Mouse (Mus musculus) spleen, adult 2 months (tissue): Measurements from ENCODE around the gene Mettl1. TPM values are rescaled to one million over a fixed set of nuclear protein-coding genes. Genes with fewer than 3 reads are reported as not detected.
"Not testable (repeated sequence)": the region's sequence is repeated elsewhere in the genome, so short reads cannot be mapped to it uniquely, and the experiment has no call there.

Experiments
- DNase-seq, 2 experiments: peaks; one replicate each; pipeline versions ENCODE4 v3.0.0 to v3.0.0-alpha.2; 2012 to 2021; ENCODE audit warnings: low spot score in 2 of 2, low read depth in 1 of 2
- H3K27ac ChIP-seq: fragments of 200-500 bp; 2 replicates; pipeline ENCODE4 v1.5.1; 2012; ENCODE audit warnings: low read length, inconsistent platforms; ENCODE audit not compliant: insufficient read depth
- H3K27me3 ChIP-seq: fragments of 200-500 bp; 2 replicates; pipeline ENCODE4 v1.6.1; 2012; ENCODE audit warnings: mild to moderate bottlenecking, moderate library complexity, low read length, inconsistent platforms; ENCODE audit not compliant: control insufficient read depth, insufficient read depth
- H3K36me3 ChIP-seq: fragments of 200-500 bp; 2 replicates; pipeline ENCODE4 v1.6.1; 2012; ENCODE audit warnings: mild to moderate bottlenecking, low read length, inconsistent platforms; ENCODE audit not compliant: control insufficient read depth, insufficient read depth
- H3K4me1 ChIP-seq: fragments of 200-500 bp; 2 replicates; pipeline ENCODE4 v1.6.1; 2011; ENCODE audit warnings: inconsistent platforms; ENCODE audit not compliant: control insufficient read depth, insufficient read depth, insufficient read length
- H3K4me3 ChIP-seq: fragments of 200-500 bp; 2 replicates; pipeline ENCODE4 v1.5.1; 2011; ENCODE audit warnings: mild to moderate bottlenecking, inconsistent platforms; ENCODE audit not compliant: insufficient read depth, insufficient read length; ENCODE audit errors: extremely low read depth
- CTCF ChIP-seq: fragments of 200-500 bp; IDR thresholded peaks from 2 replicates; pipeline ENCODE4 v1.5.1; 2011; ENCODE audit warnings: mild to moderate bottlenecking, inconsistent platforms; ENCODE audit not compliant: insufficient read depth, insufficient read length, insufficient replicate concordance; ENCODE audit errors: extremely low read depth
- POLR2A ChIP-seq: fragments of 200-500 bp; IDR thresholded peaks from 2 replicates; pipeline ENCODE4 v1.6.1; 2011; ENCODE audit warnings: low read depth, low read length, inconsistent platforms
- WGBS: fragments of 180-500 bp; shearing (Covaris S2); methylation state at CpG from one replicate; pipeline ENCODE4 v1.1.7; 2018; 5-methylcytosine and 5-hydroxymethylcytosine counted together
- polyA plus RNA-seq: library from polyadenylated mRNA; depleted of rRNA; stranded (reverse); fragments of >200 nt; gene quantifications from 2 replicates; pipeline ENCODE4 v1.2.3, GENCODE M21; 2012

Mettl1 gene
- polyA plus RNA-seq, 1 experiment = 14.9 TPM

DNA sequence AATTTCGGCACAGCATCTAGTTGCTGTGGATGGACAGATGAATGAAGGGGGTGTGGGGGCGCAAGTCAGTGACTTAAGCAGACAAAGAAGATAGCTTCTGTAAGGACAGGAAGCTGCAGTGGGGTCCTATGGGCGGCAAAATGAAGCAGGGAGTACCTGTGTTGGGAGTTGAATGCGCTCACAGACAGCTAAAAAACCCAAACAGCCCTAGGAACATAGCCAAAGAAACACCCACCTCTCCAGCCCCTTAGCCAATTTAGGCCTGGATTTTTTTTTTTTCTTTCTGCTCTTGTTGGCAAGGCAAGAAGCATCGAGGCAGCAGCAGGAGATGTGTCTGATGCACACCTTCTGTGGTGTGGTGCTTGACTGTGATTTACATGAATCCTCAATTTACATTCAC lies 19.9 kb downstream of the Mettl1 start:
- TF ChIP-seq CTCF (no peak), POLR2A (no peak)
- peaks cover 7% of the 10 kb centered on the region for H3K27me3 ChIP-seq
- peaks cover 5% of the 10 kb centered on the region for H3K36me3 ChIP-seq
- WGBS = 73% methylated on average over 5 of the region's 5 CpGs
- H3K4me1 ChIP-seq = peaks cover 10% of the 10 kb centered on the region; the same call in 1 of the 2 replicates
- no peak for DNase-seq
- H3K4me3 ChIP-seq = no peak overlapping the region
- H3K27ac ChIP-seq = no peak overlapping the region

DNA sequence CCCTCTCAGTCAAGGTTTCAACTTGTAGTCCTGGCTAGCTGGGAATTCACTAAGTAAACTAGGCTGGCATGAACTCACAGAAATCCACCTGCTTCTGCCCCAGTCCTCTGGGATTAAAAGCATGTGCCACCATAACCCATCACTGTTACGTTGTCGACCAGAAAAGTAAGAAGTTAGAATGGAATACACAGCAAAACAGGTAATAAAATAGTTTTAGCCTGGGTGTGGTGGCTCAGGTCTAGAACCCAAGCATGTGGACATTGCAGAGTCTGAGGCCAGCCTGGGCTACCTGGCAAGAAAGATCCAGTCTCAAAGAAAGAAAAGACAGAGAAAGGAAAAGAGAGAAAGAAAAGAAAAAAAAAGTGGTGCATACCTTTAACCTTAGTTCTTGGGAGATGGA lies 20.3 kb downstream of the Mettl1 start:
- no peak overlapping the region for H3K27ac ChIP-seq
- no peak for DNase-seq
- peaks cover 10% of the 10 kb centered on the region; the same call in 1 of the 2 replicates for H3K4me1 ChIP-seq
- H3K36me3 ChIP-seq = peaks cover 5% of the 10 kb centered on the region
- no peak overlapping the region for H3K4me3 ChIP-seq
- TF ChIP-seq CTCF (no peak), POLR2A (no peak)
- peaks cover 7% of the 10 kb centered on the region for H3K27me3 ChIP-seq
- WGBS = 74% methylated on average over 2 of the region's 2 CpGs

DNA sequence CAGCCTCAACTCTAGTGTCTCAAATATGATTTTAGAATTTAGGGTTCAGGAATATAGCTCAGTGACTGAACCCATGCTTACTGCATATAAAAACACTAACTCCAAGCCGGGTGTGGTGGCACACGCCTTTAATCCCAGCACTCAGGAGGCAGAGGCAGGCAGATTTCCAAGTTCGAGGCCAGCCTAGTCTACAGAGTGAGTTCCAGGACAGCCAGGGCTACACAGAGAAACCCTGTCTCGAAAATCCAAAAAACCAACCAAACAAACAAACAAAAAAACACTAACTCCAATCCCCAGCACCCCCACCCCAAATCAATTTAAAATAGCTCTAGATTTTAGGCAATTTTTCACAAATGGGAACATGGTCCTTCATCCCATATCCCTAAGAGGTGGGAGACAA lies 20.9 kb downstream of the Mettl1 start:
- not testable (repeated sequence) for H3K4me3 ChIP-seq, H3K27ac ChIP-seq, DNase-seq, H3K27me3 ChIP-seq, H3K36me3 ChIP-seq
- H3K4me1 ChIP-seq = peaks cover 10% of the 10 kb centered on the region; the same call in 1 of the 2 replicates
- WGBS = 88% methylated on average over 4 of the region's 4 CpGs

DNA sequence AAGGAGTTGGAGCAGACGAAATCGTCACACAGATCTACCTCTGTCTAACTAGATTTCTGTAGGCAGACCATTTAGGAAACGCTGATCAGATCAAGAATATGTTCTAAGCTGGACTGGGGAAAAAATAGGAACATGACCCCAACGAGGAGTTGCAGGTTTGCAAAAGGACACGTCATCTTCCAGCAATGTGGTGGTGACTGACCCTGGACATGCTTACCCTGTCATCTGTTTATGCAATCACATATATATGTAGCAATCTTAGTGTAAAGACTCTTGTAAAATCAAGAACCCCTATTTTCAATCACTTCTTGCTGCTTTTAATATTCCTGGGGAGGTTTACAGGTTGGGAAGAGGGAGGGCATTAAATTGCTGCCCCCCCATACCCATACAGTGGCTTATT lies 21.3 kb downstream of the Mettl1 start:
- WGBS = 71% methylated on average over 5 of the region's 5 CpGs

DNA sequence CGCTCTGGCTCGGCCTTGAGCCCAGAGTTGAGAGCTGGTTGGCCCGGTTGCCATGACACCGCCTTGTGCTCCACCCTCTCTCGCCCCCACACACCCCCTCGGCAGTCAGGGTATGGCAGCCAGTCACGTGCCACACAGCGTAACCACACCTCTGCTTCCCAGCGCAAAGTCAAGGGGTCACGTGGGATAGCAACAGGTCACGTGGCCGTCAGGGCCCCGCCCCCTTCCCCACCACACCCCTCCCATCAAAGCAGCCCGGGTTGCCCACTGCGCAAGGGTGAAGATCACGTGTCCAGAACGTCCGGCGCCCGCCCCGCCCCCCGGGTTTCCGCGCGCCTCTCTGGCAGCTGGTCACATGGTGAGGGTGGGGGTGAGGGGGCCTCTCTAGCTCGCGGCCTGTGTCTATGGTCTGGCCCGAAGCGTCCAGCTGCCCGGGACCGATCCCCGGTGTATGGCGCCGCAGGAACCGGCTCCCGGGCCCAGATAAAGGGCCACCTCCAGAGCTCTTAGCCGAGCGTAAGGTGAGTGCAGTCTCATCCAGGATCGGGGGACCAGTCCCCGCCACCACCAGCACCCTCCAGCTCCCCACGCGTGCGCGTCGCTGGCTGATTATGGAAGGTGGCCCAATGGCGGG lies 22.1 kb downstream of the Mettl1 start, which contains the start of gene Cdk4:
Gene Cdk4, plus strand, starts transcription at position 296 of the 634 bp plus-strand sequence.
- peaks cover 8% of the 10 kb centered on the region for H3K36me3 ChIP-seq
- DNase-seq = peak; percentile 96
- peak within 1 kb of the TSS; percentile 64 for H3K4me3 ChIP-seq
- WGBS = 1% methylated on average over 45 of the region's 46 CpGs
- H3K4me1 ChIP-seq = peaks cover 10% of the 10 kb centered on the region; the same call in 1 of the 2 replicates
- peak within 1 kb of the TSS; percentile 68 for H3K27ac ChIP-seq
- H3K27me3 ChIP-seq = peaks cover 7% of the 10 kb centered on the region
- TF ChIP-seq CTCF (no peak), POLR2A (peak; percentile 38; the same call in 1 of the 2 replicates)

More for the DNA sequence above, 21.3 kb downstream of the Mettl1 start:
- Histone ChIP-seq H3K4me1 (peaks cover 10% of the 10 kb centered on the region; the same call in 1 of the 2 replicates), H3K4me3 (no peak overlapping the region), H3K36me3 (peaks cover 5% of the 10 kb centered on the region), H3K27me3 (peaks cover 7% of the 10 kb centered on the region), H3K27ac (no peak overlapping the region)
- DNase-seq = no peak
- TF ChIP-seq POLR2A (no peak), CTCF (no peak)

DNA sequence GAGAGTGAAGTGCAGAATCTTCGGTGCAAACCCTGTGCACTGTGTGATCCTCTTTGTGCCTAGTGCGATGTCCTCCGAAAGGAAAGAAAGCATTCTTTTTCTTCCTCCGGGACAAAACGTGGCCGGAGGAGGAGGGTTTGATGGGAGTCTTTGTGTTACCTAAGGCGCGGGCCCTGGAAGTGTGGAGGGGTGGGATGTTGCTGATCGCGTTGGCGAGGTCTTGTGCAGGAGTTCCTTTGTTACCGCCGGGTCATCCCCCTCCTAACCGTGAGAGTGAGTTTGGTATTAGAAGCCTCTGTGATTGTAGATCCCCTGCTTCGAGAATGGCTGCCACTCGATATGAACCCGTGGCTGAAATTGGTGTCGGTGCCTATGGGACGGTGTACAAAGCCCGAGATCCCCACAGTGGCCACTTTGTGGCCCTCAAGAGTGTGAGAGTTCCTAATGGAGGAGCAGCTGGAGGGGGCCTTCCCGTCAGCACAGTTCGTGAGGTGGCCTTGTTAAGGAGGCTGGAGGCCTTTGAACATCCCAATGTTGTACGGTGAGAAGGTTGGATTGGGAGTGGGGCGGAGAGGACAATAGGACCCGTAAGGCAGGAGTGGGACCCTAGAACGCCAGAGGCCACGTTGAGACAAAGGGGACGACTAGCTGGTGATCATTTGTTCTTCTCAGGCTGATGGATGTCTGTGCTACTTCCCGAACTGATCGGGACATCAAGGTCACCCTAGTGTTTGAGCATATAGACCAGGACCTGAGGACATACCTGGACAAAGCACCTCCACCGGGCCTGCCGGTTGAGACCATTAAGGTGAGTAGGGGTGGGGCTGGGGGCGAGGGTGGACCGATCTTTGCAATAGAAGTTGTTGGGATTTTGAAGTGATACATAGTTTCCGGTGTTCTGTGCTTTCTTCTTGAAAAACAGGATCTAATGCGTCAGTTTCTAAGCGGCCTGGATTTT lies 23.0 kb downstream of the Mettl1 start:
- DNase-seq = no peak
- 9% methylated on average over 37 of the region's 37 CpGs for WGBS

More for the DNA sequence above, 23.0 kb downstream of the Mettl1 start:
- peaks cover 4% of the 10 kb centered on the region; the same call in 1 of the 2 replicates for H3K4me1 ChIP-seq
- peak overlapping the region; percentile 64 for H3K4me3 ChIP-seq
- peak overlapping the region; percentile 68 for H3K27ac ChIP-seq
- TF ChIP-seq CTCF = no peak
- no peak for TF ChIP-seq POLR2A
- peaks cover 8% of the 10 kb centered on the region for H3K36me3 ChIP-seq
- peaks cover 6% of the 10 kb centered on the region for H3K27me3 ChIP-seq
